Mouse (Mus musculus) thymus, adult 18-20 months (tissue): Measurements from ENCODE around the gene Nipal3.

ENCODE experiments used
- DNase-seq, 2 experiments: peaks; one replicate each; pipeline ENCODE4 v3.0.0; 2022; ENCODE audit warnings: mixed read lengths in 2 of 2

The Nipal3 gene

DNA sequence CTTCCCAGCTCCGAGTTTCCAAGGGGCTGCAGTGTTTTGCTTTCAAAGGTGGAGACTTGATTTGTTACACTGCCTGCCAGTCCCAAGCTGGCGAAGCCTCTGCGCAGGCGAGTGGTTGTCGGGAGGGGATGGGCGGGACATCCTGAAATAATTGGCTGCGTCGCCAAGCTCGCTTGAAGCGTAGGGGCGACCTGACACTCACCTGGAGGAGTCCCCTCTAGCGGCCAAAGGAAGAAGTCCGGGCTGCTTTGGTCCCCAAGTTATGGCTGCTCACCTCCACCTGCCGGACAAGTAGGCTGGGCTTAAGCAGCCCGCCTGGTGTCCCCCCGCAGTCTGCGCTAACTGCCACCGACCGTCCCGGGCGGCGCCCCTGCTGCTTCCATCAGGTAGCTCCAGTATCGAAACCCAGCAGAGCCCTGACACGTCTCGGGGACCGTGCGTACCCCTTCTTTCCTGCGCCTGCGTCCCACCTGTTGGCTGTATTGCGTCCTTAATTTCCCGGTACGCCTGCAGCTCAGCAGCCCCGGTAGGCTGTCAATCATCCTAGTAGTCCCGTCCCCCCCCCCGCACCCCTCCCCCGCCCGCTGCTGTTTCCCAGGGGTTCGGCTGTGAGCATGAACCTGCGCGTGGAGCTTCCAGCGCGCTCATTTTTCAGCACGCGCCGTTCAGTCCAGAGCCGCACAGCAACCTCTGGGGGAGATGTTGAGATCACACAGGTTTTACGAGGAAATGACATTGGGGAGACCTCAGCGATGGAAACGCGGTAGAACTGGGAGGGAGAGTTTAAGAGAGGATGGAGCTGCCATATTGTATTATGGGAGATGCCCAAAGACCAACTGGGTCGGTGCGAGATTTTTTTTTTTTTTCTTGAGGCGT lies at the start of gene Nipal3, which contains the start of gene Stpg1:
Gene Nipal3 (minus strand): TSS at position 518 of the 876 bp plus-strand sequence.
Gene Stpg1 (plus strand): TSS at position 270 of the 876 bp plus-strand sequence.
- peak; percentile 86 to 88 for DNase-seq

- no peak for DNase-seq
Observed at GRCm38 (mm10) chr4:135544284-135544683, 49.4 kb upstream of the Nipal3 start.

GRCm38 (mm10) chr4:135540057-135540456 lies 45.2 kb upstream of the Nipal3 start:
- DNase-seq = no peak

- no peak for DNase-seq
Observed at GRCm38 (mm10) chr4:135539056-135539455, 44.2 kb upstream of the Nipal3 start.

DNA sequence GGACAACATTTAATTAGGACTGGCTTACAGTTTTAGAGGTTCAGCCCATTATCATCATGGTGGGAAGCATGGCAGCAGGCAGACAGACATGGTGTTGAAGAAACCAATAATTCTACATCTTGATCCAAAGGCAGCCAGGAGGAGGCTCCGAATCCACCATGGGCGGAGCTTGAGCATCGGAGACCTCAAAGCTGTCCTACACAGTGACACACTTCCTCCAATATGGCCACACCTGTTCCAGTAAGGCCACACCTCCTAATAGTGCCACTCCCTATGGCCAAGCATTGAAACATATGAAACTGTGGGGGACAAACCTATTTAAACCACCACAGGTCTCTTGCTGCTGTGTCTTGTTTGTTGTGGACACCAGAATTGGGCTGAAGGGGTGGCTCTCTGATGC lies 40.2 kb upstream of the Nipal3 start:
- no peak for DNase-seq

DNA sequence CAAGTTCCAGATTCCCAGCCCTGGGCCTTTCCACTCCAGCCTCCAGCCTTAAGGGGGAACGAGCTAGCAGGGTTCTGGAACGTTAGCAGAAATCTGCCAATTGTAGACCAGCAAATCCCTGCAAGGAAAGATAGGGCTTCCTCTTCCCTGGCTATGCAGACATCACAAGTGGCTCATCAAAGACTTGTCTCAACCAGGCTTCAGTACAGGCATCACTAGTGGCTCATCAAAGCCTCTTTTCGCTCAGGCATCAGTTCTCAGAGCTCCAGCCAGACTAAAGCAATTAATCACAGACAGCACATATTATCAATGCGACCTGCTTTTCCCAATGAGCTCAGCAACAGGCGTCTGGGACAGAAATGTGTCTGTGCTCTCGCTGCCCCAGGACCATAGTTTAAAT lies 38.2 kb upstream of the Nipal3 start:
- no peak for DNase-seq

- no peak for DNase-seq
Observed at GRCm38 (mm10) chr4:135531771-135532613, 37.2 kb upstream of the Nipal3 start.

DNA sequence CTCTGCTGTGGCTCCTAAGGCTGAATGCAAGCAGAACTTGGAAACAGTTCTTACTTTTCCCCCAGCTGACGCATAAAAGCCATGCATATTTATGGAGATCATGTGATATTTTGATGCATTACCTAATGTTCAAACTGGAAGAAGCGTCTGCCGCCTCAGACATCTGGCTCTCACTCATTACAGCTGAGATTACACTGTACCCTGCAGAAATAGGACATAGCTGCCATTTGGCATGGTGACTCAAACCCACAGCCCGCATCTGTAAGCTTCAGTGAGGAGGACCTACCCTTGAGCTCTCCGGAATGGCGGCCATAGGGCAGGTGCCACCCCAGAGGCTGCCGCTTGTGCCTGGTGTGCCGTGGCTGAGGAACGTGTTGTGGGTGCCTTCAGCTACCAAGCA lies 36.4 kb upstream of the Nipal3 start:
- no peak for DNase-seq

DNA sequence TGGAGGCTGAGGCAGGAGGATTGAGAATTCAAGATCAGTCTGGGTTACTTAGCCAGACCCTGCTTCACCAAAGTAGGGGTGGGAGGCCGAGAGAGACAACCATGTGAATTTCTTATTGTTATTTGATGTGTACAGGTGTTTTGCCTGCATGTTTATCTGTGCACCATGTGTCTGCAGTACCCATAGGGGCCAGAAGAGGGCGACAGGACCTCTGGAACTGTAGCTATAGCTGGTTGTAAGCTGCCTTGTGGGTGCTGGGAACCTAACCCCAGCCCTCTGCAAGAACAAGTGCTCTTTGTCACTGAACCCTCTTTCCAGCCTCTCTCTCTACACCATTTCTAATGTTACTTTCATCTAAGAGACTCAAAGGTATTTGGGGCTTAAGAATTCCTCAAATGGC lies 35.4 kb upstream of the Nipal3 start:
- DNase-seq = no peak

GRCm38 (mm10) chr4:135526039-135526710 lies 31.3 kb upstream of the Nipal3 start:
- DNase-seq = no peak

- no peak for DNase-seq
Observed at GRCm38 (mm10) chr4:135525057-135525456, 30.2 kb upstream of the Nipal3 start.

DNA sequence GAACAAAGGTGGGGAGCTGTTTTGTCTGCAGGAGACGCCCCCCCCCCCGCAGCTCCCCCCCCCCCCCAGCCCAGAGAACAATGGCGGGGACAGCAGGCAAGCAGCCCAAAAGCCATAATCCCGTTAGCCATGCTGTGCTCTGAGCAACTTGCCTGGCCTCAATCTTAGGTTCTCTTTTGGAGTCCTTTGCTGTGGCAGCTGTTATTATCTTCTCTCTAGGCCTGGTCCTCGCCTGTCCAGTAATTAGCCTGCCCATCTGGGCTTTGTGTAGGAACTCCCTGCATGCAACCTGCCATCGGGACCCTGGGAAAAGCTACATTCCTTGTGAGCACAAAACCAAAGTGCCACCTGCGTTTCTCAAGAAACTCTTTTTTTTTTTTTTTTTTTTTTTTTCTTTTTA lies 29.1 kb upstream of the Nipal3 start:
- DNase-seq = no peak

DNA sequence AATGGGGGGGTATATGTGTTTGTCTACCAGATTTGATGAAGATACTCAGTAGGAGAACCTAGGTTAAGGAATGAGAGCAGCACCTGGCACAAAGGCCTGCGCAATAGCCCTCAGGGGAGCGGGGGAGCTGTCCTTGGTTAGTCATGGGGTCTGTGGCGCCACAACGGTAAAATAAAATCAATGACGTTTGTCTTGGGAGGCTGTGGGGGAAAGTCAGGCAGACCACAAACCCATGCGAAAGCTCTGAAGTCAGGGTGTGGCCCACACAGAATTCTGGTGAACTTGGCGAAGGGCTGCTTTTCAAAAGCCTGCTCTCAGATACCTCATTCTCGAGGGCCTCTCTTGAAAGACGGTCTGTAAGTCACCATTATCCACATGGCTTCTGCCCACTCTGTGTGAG lies 25.6 kb upstream of the Nipal3 start:
- no peak for DNase-seq

DNA sequence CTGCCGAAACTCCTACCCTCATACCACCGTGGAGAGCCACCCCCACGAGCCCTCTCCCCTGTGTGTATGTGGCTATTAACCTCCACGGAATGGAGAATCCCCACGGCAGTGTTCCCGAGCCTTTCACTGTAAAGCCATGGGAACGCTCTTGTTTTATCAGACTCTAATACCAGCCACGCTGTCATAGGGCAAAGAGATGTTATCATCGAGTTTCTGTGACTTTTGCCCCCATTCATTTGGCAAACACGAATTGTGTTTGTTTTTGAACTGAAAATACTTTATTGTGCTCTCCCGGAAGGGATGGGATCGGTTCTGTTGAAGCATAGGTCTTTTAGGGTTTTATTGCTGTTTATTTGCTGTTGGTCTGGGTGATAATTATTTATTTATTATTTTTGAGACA lies 23.3 kb upstream of the Nipal3 start:
- DNase-seq = no peak

DNA sequence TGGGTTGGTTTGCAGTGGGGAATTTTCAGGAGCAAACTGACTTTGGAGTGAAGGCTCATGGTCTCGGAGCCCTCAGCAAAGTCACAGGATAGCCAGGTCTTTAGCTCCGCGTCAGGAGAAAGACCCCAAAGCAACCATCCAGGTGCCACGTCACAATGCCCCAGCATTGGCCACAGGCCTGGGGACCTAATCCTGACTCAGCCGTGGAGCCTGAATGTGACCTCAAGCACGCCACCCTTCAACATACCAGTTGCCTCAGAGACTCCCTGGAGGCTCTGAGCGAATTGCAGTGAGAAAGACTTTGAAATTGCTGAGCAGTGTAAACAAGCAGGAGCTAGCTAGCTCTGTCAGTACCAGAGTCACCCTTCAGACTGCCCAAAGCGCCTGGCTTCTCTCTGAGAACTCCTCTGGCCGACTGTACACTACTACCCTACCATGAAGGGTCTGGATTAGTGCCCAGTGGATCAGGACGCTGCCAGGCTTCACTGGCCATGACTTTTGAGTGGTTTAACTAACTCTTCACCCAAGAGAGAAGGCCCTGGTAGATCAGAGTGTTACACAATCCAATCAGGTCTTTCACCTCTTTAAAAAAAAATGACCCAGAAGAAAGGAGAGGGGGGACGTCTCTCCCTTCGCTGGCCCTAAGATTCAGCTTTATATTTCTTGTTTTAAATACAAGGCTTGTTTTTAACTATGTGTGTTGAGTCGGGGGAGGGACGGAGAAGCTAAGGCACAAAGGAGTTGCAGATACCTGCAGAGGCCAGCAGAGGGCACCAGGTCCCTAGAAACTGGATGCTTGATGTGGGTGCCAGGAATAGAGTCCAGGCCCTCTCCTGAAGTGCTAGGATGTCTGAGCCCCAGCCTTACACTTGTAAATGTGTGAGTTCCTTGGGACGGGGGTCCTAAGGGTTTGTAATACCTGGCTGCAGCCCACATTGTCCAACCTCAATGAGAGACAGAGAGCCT lies 21.8 kb upstream of the Nipal3 start:
- DNase-seq = peak; percentile 16 to 22

DNA sequence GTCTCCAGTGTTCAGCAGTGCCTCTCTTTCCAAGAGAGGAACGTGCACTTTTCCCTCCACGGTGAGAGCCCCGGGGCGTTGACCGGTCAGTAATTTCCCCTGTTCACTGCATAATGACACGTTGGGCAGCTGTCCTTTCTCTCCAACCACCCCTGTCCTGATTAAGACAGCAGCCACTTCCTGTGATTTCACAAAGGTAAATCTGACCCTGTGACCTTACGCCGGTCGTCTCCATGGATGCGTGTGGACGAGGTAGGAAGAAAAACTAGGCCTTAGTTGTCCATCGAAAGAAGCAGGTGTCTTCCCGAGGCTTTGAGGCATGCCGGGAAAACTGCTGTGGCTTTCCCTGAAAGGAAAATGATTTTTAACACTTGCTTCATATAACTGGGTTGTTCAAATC lies 20.1 kb upstream of the Nipal3 start:
- DNase-seq = no peak

- no peak for DNase-seq
Observed at GRCm38 (mm10) chr4:135513865-135514264, 19.0 kb upstream of the Nipal3 start.

DNA sequence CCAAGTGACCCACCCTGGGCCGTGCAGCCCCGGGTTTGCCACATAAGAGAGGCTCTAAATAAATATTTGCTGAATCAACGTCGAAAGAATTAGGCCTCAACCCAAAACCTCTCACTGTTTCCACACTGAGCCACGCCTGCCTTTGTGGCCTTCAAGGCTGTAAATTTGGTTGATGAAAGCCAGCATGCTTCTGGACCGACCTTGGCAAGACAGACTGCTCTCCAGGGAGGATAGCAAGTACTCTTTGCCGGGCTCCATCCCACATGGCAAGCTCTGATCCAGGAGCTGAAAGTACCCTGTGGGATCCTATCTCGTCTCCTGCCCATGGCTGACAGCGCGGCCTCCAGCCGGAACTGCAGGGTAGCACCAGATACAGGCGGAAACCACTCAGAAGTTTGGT lies 14.7 kb upstream of the Nipal3 start:
- no peak for DNase-seq

DNA sequence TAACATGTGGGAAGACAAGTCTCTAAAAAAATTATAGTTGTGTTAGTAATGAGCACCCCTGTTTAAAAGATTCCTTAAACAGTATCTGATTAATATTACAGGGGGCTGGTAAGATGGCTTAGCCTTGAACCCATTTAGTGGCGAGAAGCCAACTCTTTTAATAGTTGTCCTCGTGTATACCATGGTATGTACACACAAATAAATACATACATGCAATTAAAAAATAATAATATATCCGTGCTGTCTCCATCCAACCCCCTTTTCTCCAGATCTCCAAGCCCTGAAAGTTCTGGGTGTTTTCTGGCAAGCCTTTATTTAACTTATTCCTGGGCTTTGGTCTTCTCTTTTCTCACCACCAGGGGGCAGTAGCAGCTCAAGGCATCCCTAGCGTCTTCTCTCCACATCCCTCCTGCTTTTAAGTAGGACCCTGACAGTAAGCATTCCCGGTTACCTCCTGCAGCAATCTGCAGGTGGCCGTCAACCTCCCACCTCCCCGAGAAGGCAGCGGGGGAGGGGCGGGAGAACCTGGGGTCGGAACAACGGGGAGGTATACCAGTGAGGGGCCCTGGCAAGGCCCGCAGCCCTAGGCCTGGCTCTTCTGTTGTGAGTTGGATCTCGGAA lies 13.7 kb upstream of the Nipal3 start:
- DNase-seq = peak in 1 of 2 experiments; percentile 11

- DNase-seq = no peak
Observed at GRCm38 (mm10) chr4:135507547-135508350, 12.9 kb upstream of the Nipal3 start.

DNA sequence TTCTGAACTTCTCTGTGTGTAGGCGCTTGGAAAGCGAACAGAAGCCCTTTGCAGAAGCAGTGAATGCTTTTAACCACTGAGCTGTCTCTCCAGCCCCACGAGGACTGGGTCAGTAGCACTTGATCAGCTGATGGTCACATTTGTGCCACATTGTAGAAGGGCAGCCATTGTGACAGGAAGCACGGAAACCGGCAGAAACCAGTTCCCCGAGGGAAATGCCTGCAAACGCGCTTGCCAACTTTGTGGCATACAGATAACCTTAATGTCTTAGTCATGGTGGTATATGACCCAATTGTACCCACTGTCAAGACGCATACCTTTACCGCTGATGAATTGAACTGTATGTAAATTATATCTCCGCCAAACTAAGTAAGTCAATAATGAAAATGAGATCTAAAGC lies 11.0 kb upstream of the Nipal3 start:
- no peak for DNase-seq
